Mouse (Mus musculus): ENCODE data around the gene Parp11. TPM values are rescaled to one million over a fixed set of nuclear protein-coding genes. Genes with fewer than 3 reads are reported as not detected.

The Parp11 gene
- polyA plus RNA-seq, 1 experiment from 2014 or later = 14.7 TPM

DNA sequence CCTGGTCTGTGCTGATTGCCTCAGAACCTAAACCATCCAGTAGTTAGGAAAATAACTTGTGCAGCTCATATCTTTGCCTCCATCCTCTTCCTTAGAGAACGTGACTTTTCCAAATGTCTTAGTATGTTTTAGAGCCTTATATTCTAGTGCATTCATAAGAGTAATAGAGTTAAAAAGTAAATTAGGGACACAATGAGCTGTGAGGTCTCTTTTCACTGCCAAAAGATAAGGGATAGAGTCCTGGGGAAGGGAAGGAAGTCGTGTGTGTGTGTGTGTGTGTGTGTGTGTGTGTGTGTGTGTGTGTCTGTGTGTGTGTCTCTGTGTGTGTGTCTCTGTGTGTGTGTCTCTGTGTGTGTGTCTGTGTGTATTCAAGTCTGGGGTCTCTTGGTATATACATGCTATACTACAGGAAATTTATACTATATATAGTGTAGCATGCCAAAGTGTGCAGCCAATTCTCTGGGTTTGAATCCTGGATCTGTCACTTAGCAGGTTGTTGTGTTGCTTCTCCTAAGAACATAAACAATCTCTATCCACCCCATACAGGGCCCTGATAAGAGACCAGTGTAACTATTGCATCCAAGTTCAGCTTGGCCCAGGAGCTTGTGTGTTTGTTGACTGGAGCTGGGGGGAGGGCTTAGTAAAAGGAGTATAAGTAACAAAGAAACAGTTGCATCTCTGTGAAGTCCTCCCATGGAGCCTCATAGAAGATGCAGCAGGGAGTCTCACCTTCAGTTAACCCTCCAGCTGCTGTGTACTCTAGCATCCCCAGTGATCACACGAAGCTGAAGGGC, 85.0 kb downstream of the Parp11 start:
- H3K4me3 ChIP-seq = no peak overlapping the region
- H3K9me3 ChIP-seq (replicated peaks) = no peaks in the 10 kb centered on the region
- no peaks in the 10 kb centered on the region for H3K27me3 ChIP-seq
- H3K9ac ChIP-seq = no peak overlapping the region
- H3K4me1 ChIP-seq (replicated peaks) = peaks cover 27% of the 10 kb centered on the region
- ATAC-seq (replicated peaks; ENCODE audit: insufficient number of reproducible peaks, insufficient read depth, low FRiP score, low read depth) = no peak
- no peaks in the 10 kb centered on the region for H3K36me3 ChIP-seq
- no peak overlapping the region for H3K4me2 ChIP-seq
- WGBS = 31% methylated on average over 3 of the region's 3 CpGs
- H3K27ac ChIP-seq = peak overlapping the region; percentile 40; the same call in 1 of the 2 replicates

DNA sequence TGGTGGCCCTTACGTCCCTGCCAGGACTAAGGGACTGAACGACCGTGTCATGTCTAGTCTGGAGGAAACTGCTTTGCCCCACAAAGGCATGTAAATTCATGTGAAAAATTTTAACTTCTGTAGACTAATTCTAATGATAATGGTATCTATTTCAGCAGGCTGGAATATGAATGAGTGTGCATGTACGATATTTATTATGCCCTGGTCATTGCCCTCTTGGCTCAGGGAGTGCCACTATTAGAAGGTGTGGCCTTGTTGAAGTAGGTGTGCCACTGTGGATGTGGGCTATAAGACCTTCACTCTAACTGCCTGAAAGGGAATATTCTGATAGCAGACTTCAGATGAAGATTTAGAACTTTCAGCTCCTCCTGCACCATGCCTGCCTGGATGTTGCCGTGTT, 85.7 kb downstream of the Parp11 start:
- H3K4me3 ChIP-seq = no peak overlapping the region
- H3K9me3 ChIP-seq (replicated peaks) = no peaks in the 10 kb centered on the region
- H3K9ac ChIP-seq = no peak overlapping the region
- ATAC-seq (replicated peaks; ENCODE audit: insufficient number of reproducible peaks, insufficient read depth, low FRiP score, low read depth) = no peak
- no peaks in the 10 kb centered on the region for H3K27me3 ChIP-seq
- no peaks in the 10 kb centered on the region for H3K36me3 ChIP-seq
- peaks cover 27% of the 10 kb centered on the region for H3K4me1 ChIP-seq (replicated peaks)
- 87% methylated on average over 5 of the region's 5 CpGs for WGBS
- H3K4me2 ChIP-seq = no peak overlapping the region
- no peak overlapping the region for H3K27ac ChIP-seq

DNA sequence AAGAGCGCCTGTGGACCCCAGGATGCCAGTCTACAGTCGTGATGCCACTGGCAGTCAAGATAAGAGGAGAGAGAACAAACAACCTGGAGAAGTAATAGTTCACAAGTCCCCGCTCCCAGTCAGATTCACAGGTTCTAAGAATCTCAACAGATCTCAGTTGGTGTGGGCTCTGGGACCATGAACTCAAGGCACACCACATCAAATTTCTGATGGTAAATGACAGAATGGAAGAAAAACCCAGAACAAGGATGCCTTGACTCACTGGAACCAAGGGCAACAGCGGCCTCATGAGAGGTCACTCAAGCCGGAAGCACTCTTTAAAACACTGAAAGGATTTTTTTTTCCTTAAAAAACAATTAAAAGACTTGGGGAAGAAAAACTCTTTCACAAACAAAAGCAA, 87.1 kb downstream of the Parp11 start:
- no peaks in the 10 kb centered on the region for H3K36me3 ChIP-seq
- no peak overlapping the region for H3K4me2 ChIP-seq
- H3K9me3 ChIP-seq (replicated peaks) = no peaks in the 10 kb centered on the region
- H3K4me3 ChIP-seq = no peak overlapping the region
- ATAC-seq (replicated peaks; ENCODE audit: insufficient number of reproducible peaks, insufficient read depth, low FRiP score, low read depth) = no peak
- peaks cover 28% of the 10 kb centered on the region for H3K4me1 ChIP-seq (replicated peaks)
- H3K27ac ChIP-seq = no peak overlapping the region
- WGBS = 65% methylated on average over 5 of the region's 5 CpGs
- no peaks in the 10 kb centered on the region for H3K27me3 ChIP-seq
- no peak overlapping the region for H3K9ac ChIP-seq

DNA sequence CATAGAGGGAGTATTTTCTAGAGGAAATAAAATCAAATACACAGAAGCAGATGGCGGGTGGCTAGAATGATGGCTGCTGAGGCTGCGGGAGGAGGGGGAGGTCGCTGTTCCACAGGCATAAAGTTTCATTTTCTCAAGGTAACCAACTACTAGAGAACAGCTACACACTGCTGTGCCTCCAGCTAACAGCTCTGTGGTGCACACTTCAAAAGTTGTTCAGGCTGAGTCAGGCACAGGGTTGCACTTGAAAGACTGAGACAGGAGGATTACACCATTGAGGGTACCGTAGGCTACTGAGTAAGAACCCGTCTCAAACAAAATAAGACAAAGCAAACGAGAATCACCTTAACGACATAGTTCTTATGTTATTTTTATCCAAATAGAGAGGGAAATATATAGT, 90.4 kb downstream of the Parp11 start:
- WGBS = 81% methylated on average over 7 of the region's 7 CpGs

DNA sequence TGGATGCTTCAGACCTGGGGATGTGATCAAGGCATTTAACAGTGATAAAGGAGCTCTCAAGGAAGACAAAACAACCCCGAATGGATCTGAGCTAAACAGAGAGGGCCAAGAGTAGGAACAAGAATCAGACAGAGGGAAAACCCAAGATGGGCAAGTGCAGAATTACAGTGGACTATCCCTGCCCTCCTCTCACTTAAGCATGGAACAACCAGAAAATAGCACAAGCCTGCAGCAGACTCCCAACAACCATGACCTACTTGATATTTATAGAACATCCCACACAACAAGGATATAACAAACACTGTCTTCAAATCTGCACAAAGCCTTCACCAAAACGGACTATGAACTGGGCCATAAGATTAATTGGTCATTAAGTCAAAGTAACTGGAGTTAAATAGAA, 91.5 kb downstream of the Parp11 start:
- H3K4me3 ChIP-seq = no peak overlapping the region
- WGBS = 62% methylated on average over 2 of the region's 2 CpGs
- no peak overlapping the region for H3K4me2 ChIP-seq
- no peaks in the 10 kb centered on the region for H3K36me3 ChIP-seq
- H3K9ac ChIP-seq = no peak overlapping the region
- H3K9me3 ChIP-seq (replicated peaks) = no peaks in the 10 kb centered on the region
- H3K27ac ChIP-seq = no peak overlapping the region
- peaks cover 27% of the 10 kb centered on the region for H3K27me3 ChIP-seq
- ATAC-seq (replicated peaks; ENCODE audit: insufficient number of reproducible peaks, insufficient read depth, low FRiP score, low read depth) = no peak
- H3K4me1 ChIP-seq (replicated peaks) = peaks cover 4% of the 10 kb centered on the region; the same call in 1 of the 2 replicates

More for the DNA sequence above, 90.4 kb downstream of the Parp11 start:
- no peak for ATAC-seq (replicated peaks; ENCODE audit: insufficient number of reproducible peaks, insufficient read depth, low FRiP score, low read depth)
- H3K27me3 ChIP-seq = peaks cover 16% of the 10 kb centered on the region
- no peaks in the 10 kb centered on the region for H3K36me3 ChIP-seq
- H3K27ac ChIP-seq = no peak overlapping the region
- H3K4me3 ChIP-seq = no peak overlapping the region
- H3K4me2 ChIP-seq = no peak overlapping the region
- no peaks in the 10 kb centered on the region for H3K9me3 ChIP-seq (replicated peaks)
- H3K4me1 ChIP-seq (replicated peaks) = peaks cover 4% of the 10 kb centered on the region
- no peak overlapping the region for H3K9ac ChIP-seq

DNA sequence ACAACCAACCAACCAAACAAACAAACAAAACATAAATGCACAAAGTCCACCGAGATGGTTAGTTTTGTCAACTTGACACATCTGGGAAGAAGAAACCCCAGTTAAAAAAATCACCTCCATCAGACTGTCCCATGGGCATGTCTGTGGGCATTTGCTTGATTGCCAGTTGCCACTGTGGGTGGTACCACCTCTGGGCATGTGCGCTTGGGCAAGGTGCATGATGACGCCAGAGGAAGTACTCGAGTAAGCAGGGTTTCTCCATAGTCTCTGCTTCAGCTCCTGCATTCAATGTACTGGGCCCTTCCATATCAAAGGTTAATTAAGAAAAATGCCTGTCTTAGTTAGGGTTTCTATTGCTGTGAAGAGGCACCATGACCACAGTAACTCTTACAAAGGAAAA, 92.6 kb downstream of the Parp11 start:
- peaks cover 27% of the 10 kb centered on the region for H3K27me3 ChIP-seq
- WGBS = 84% methylated on average over 4 of the region's 4 CpGs
- ATAC-seq (replicated peaks; ENCODE audit: insufficient number of reproducible peaks, insufficient read depth, low FRiP score, low read depth) = no peak
- H3K4me2 ChIP-seq = no peak overlapping the region
- H3K4me1 ChIP-seq (replicated peaks) = peaks cover 4% of the 10 kb centered on the region; the same call in 1 of the 2 replicates
- H3K9me3 ChIP-seq (replicated peaks) = no peaks in the 10 kb centered on the region
- no peak overlapping the region for H3K4me3 ChIP-seq
- no peak overlapping the region for H3K9ac ChIP-seq
- no peak overlapping the region for H3K27ac ChIP-seq
- H3K36me3 ChIP-seq = no peaks in the 10 kb centered on the region

DNA sequence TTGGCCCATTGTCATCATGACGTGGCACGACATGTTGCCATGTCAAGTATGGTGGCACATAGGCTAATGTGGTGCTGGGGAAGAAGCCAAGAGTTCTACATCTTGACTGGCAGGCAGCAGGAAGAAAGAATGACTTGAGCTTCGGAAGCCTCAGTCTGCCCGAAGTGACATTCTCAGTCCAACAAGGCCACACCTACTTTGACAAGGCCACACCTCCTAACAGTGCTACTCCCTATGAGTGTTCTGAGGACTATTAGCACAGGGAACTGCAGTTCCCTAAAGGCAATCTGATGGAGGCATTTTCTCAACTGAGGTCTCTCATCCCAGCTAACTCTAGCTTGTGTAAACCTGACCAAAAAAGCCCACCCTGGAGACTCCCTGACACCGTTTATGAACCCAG, 93.0 kb downstream of the Parp11 start:
- ATAC-seq (replicated peaks; ENCODE audit: insufficient number of reproducible peaks, insufficient read depth, low FRiP score, low read depth) = no peak
- Histone ChIP-seq H3K4me1 (replicated peaks) (peaks cover 4% of the 10 kb centered on the region; the same call in 1 of the 2 replicates), H3K27ac (no peak overlapping the region), H3K4me3 (no peak overlapping the region), H3K9me3 (replicated peaks) (no peaks in the 10 kb centered on the region), H3K36me3 (no peaks in the 10 kb centered on the region), H3K4me2 (no peak overlapping the region), H3K27me3 (peaks cover 27% of the 10 kb centered on the region), H3K9ac (no peak overlapping the region)
- WGBS = 55% methylated on average over 5 of the region's 5 CpGs

DNA sequence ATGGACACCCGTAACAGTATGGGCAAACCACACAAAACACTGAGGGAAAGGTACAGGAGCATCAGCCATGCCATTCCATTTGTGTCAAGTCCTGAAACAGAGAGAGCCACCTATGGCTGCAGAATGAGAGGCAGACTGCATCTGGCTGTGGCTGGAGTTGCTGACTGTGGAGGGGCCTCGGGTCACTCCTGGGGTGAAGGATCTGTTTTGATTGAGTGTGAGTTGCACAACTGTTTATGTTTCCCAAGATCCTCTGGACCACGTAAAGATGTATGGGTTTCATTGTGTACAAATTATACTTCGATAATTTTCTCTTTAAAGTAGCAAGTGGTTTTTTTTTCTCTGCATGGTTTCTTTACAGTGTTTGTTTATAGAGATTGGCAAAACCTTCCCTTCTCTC, 93.9 kb downstream of the Parp11 start:
- Histone ChIP-seq H3K4me2 (no peak overlapping the region), H3K27me3 (peaks cover 27% of the 10 kb centered on the region), H3K9me3 (replicated peaks) (no peaks in the 10 kb centered on the region), H3K4me3 (no peak overlapping the region), H3K9ac (no peak overlapping the region), H3K4me1 (replicated peaks) (peaks cover 4% of the 10 kb centered on the region; the same call in 1 of the 2 replicates), H3K36me3 (no peaks in the 10 kb centered on the region), H3K27ac (no peak overlapping the region)
- 64% methylated on average over 4 of the region's 4 CpGs for WGBS
- no peak for ATAC-seq (replicated peaks; ENCODE audit: insufficient number of reproducible peaks, insufficient read depth, low FRiP score, low read depth)

DNA sequence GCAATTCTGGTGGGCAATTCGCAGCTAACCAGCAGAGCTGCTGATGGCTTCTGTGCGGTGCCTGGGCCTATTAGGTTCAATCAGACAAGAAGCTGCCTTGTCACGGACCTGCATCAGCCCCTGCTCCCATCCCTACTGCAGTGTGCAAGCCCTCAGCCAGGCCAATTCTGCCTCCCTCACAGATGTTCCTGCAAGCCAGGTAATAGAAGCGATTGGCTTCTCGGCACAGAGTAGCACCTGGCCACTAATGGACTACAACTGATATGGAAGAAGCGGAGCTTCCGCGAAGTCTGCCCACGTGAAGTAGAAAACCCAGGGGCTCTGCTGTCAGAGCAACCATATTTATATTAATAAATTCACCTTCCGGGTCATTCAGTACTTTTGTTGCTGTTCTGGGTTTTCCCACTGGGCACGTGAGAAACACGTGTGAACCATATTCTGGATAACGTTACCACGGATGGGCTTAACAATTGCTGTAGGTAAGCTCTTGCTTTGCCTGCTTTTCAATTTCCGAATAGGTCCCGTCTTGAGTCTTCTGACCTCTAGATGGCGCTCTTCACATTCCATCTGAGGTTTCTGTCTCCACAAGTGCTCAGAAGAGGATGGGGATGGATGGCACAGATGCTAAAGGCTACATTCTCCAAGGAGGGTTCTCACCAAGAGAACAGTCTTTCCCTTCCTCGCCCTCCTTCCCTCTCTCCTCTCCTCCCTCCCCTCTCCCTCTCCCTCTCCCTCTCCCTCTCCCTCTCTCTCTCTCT, 95.2 kb downstream of the Parp11 start:
- Histone ChIP-seq H3K9ac (no peak overlapping the region), H3K4me3 (no peak overlapping the region), H3K27me3 (peaks cover 27% of the 10 kb centered on the region), H3K4me2 (no peak overlapping the region), H3K27ac (no peak overlapping the region), H3K36me3 (no peaks in the 10 kb centered on the region), H3K9me3 (replicated peaks) (no peaks in the 10 kb centered on the region), H3K4me1 (replicated peaks) (peaks cover 6% of the 10 kb centered on the region; the same call in 1 of the 2 replicates)
- ATAC-seq (replicated peaks; ENCODE audit: insufficient number of reproducible peaks, insufficient read depth, low FRiP score, low read depth) = no peak
- 33% methylated on average over 18 of the region's 18 CpGs for WGBS
